23 mouse cellular contexts compared by ENCODE assay signal in the genomic region with DNA sequence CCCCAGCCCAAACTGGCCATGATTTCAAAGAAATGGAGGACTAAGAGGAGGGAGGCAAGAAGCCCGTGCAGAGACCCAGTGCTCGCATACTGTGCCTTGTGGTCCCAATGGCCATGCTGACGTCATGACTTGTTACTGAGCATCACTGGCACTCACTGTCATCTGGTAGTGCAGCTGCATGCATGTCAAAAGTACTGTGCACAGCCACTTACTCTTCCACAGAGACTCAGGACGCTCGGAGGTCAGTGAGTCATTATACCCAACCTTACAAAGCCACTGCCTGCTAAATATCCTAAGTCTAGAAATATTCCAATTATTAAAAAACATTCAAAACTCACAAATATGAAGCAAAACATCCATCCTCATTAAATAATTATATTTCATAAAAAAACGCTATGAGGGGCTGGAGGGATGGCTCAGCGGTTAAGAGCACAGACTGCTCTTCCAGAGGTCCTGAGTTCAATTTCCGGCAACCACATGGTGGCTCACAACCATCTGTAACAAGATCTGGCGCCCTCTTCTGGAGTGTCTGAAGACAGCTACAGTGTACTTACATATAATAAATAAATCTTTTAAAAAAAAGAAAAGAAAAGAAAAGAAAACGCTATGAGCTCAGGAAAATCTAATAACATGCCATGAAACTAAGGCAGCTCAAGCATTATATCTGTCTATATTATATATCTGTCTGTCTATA.
A peak's percentile ranks its signal among the peaks of the same experiment; 100 is the strongest.
DNase-seq lines count a peak whose midpoint lies in the region; ATAC-seq and TF ChIP-seq lines count a peak whose summit lies in the region.
"Had no signal": no experiment of that assay in that cellular context is flagged by ENCODE, and none has a peak within 500 bp of the region (broad histone marks: within the 10 kb centered on the region; RNA-seq: fewer than 3 reads in every experiment).

No protein-coding gene starts in this region.

- H3K4me1 ChIP-seq in intestine, postnatal 0 days (replicated peaks; ENCODE audit: control insufficient read depth, insufficient read depth, low read length) = no peaks in the 10 kb centered on the region
- peaks cover 9% of the 10 kb centered on the region; the same call in 1 of the 2 replicates for H3K4me1 ChIP-seq in intestine, embryonic 16.5 days (ENCODE audit: control insufficient read depth, insufficient read depth, low read length)
- H3K4me1 ChIP-seq in liver, postnatal 0 days (ENCODE audit: insufficient read depth) = no peaks in the 10 kb centered on the region
- H3K4me1 ChIP-seq in liver, embryonic 12.5 days = no peaks in the 10 kb centered on the region
- H3K4me1 ChIP-seq in E14TG2a.4 (replicated peaks; ENCODE audit: low read depth, low read length) = peaks cover 69% of the 10 kb centered on the region

- no peak for TF ChIP-seq EP300 in liver, postnatal 0 days (IDR thresholded peaks at IDR 0.05; ENCODE audit: low read depth)

- ATAC-seq in intestine, postnatal 0 days = no peak
- no peak for ATAC-seq in intestine, embryonic 16.5 days
- no peak for ATAC-seq in liver, postnatal 0 days
- no peak for ATAC-seq in liver, embryonic 12.5 days
- ATAC-seq in Patski = no peak
- ATAC-seq: forebrain, postnatal 0 days; hindbrain, embryonic 16.5 days had no signal

- in situ Hi-C loops in Patski (cut with MboI; ENCODE audit: low pct_unique_long_range_greater_than_20kb) = no loop called here

- no peaks in the 10 kb centered on the region for H3K36me3 ChIP-seq in intestine, postnatal 0 days (ENCODE audit: control insufficient read depth, insufficient read depth)
- H3K36me3 ChIP-seq in intestine, embryonic 16.5 days (ENCODE audit: control insufficient read depth, insufficient read depth, low read length) = no peaks in the 10 kb centered on the region
- peaks cover 5% of the 10 kb centered on the region; the same call in 1 of the 2 replicates for H3K36me3 ChIP-seq in liver, postnatal 0 days (replicated peaks; ENCODE audit: insufficient read depth, low read length)
- H3K36me3 ChIP-seq in liver, embryonic 12.5 days = peaks cover 40% of the 10 kb centered on the region
- H3K36me3 ChIP-seq in E14TG2a.4 (ENCODE audit: insufficient read depth, low read length) = peaks cover 40% of the 10 kb centered on the region
- H3K36me3 ChIP-seq: intestine, embryonic 15.5 days had no signal

- DNase-seq in liver, postnatal 0 days = no peak
- no peak for DNase-seq in Patski (ENCODE audit: low read depth, low spot score)
- DNase-seq in urinary bladder, adult 18-20 months (ENCODE audit: low spot score in 2 of 2) = no peak
- DNase-seq: adrenal gland, adult 8-10 months; B cell, adult 2 months; cerebellum, adult 2 months; cerebellum, postnatal 14 days; forebrain, postnatal 0 days; gastrocnemius, postnatal 14 days; heart, postnatal 14 days; kidney, postnatal 25 days; lung, postnatal 14 days; midbrain, embryonic 14.5 days had no signal

- no peaks in the 10 kb centered on the region for H3K27me3 ChIP-seq in intestine, postnatal 0 days (replicated peaks; ENCODE audit: control insufficient read depth, insufficient read depth, low read length)
- no peaks in the 10 kb centered on the region for H3K27me3 ChIP-seq in intestine, embryonic 16.5 days (replicated peaks; ENCODE audit: control insufficient read depth, insufficient read depth, low read length)
- no peaks in the 10 kb centered on the region for H3K27me3 ChIP-seq in liver, postnatal 0 days (ENCODE audit: insufficient read depth, low read length)
- H3K27me3 ChIP-seq in liver, embryonic 12.5 days (replicated peaks) = no peaks in the 10 kb centered on the region
- H3K27me3 ChIP-seq in E14TG2a.4 (ENCODE audit: insufficient read depth, low read length) (no peaks in the 10 kb centered on the region), Patski (no peaks in the 10 kb centered on the region)
- H3K27me3 ChIP-seq: intestine, embryonic 15.5 days; limb, embryonic 15.5 days had no signal

- CTCF ChIA-PET in Patski (lab: Charles Lee) = no interaction called here

- no peak overlapping the region for H3K9ac ChIP-seq in intestine, postnatal 0 days (ENCODE audit: low read depth, low read length)
- no peak overlapping the region for H3K9ac ChIP-seq in intestine, embryonic 16.5 days (ENCODE audit: low read depth, low read length)
- no peak overlapping the region for H3K9ac ChIP-seq in liver, postnatal 0 days (replicated peaks)
- no peak overlapping the region for H3K9ac ChIP-seq in liver, embryonic 12.5 days
- H3K9ac ChIP-seq: forebrain, postnatal 0 days; intestine, embryonic 15.5 days; limb, embryonic 15.5 days had no signal

- no peak overlapping the region for H3K4me3 ChIP-seq in intestine, postnatal 0 days (ENCODE audit: low read depth, low read length)
- no peak overlapping the region for H3K4me3 ChIP-seq in intestine, embryonic 16.5 days (ENCODE audit: low read length)
- no peak overlapping the region for H3K4me3 ChIP-seq in liver, postnatal 0 days (ENCODE audit: low read depth, low read length)
- H3K4me3 ChIP-seq in liver, embryonic 12.5 days = no peak overlapping the region
- H3K4me3 ChIP-seq in E14TG2a.4 (replicated peaks; ENCODE audit: low read length) = no peak overlapping the region
- H3K4me3 ChIP-seq: erythroblast, embryonic 14.5 days; hindbrain, embryonic 10.5 days; intestine, embryonic 15.5 days; limb, embryonic 10.5 days; limb, embryonic 15.5 days had no signal

- H3K27ac ChIP-seq in intestine, postnatal 0 days (ENCODE audit: low read depth, low read length) = no peak overlapping the region
- H3K27ac ChIP-seq in intestine, embryonic 16.5 days (ENCODE audit: low read length) = no peak overlapping the region
- no peak overlapping the region for H3K27ac ChIP-seq in liver, postnatal 0 days (ENCODE audit: low read depth)
- no peak overlapping the region for H3K27ac ChIP-seq in liver, embryonic 12.5 days
- H3K27ac ChIP-seq: hindbrain, embryonic 10.5 days; limb, embryonic 10.5 days; limb, embryonic 15.5 days had no signal

- POLR2A ChIA-PET in Patski (lab: Charles Lee) = no interaction called here

- no peak overlapping the region for H3K4me2 ChIP-seq in intestine, postnatal 0 days (replicated peaks; ENCODE audit: low read depth)
- no peak overlapping the region for H3K4me2 ChIP-seq in intestine, embryonic 16.5 days (ENCODE audit: low read depth, low read length)
- no peak overlapping the region for H3K4me2 ChIP-seq in liver, postnatal 0 days (ENCODE audit: low read depth, low read length)
- no peak overlapping the region for H3K4me2 ChIP-seq in liver, embryonic 12.5 days
- H3K4me2 ChIP-seq: limb, embryonic 15.5 days had no signal

- TF ChIP-seq CTCF in intestine, postnatal 0 days (IDR thresholded peaks at IDR 0.05; ENCODE audit: low read depth) = peak; percentile 27; the same call in 1 of the 2 replicates
- TF ChIP-seq CTCF in liver, postnatal 0 days (IDR thresholded peaks at IDR 0.05; ENCODE audit: low read depth) = peak; percentile 11; the same call in 1 of the 2 replicates
- TF ChIP-seq CTCF in E14TG2a.4 (conservative IDR thresholded peaks at IDR 0.05; ENCODE audit: low read length) = peak; percentile 22
- peak; percentile 56 for TF ChIP-seq CTCF in Patski (IDR thresholded peaks at IDR 0.05)

- no peaks in the 10 kb centered on the region for H3K9me3 ChIP-seq in intestine, postnatal 0 days (ENCODE audit: control insufficient read depth)
- H3K9me3 ChIP-seq in intestine, embryonic 16.5 days (ENCODE audit: control insufficient read depth, low read length) = no peaks in the 10 kb centered on the region
- H3K9me3 ChIP-seq in liver, postnatal 0 days (ENCODE audit: low read length) = no peaks in the 10 kb centered on the region
- H3K9me3 ChIP-seq in liver, embryonic 12.5 days (replicated peaks) = no peaks in the 10 kb centered on the region
- no peaks in the 10 kb centered on the region for H3K9me3 ChIP-seq in E14TG2a.4 (ENCODE audit: low read length)
- H3K9me3 ChIP-seq: hindbrain, embryonic 10.5 days; intestine, embryonic 15.5 days; limb, embryonic 10.5 days; limb, embryonic 15.5 days had no signal

- 94% methylated on average over 10 of the region's 10 CpGs for WGBS in intestine, postnatal 0 days
- WGBS in intestine, embryonic 16.5 days = 91% methylated on average over 10 of the region's 10 CpGs
- WGBS in liver, postnatal 0 days (ENCODE audit: insufficient replicate concordance) = 84% methylated on average over 10 of the region's 10 CpGs
- 84% methylated on average over 10 of the region's 10 CpGs for WGBS in liver, embryonic 12.5 days (ENCODE audit: insufficient replicate concordance)
